Mouse (Mus musculus) forebrain, embryonic 10.5 days (tissue): ENCODE results near the gene Rint1. TPM values are rescaled to one million over a fixed set of nuclear protein-coding genes. Genes with fewer than 3 reads are reported as not detected.

Source experiments
- DNase-seq: peaks from one replicate; pipeline ENCODE4 v3.0.0-alpha.2; 2017; ENCODE audit warnings: low spot score; ENCODE audit errors: extremely low spot score
- H3K27ac ChIP-seq: fragments of 300-500 bp; sonication (generic); 2 replicates; pipeline ENCODE4 v1.5.1; 2016; ENCODE audit warnings: mild to moderate bottlenecking
- H3K27me3 ChIP-seq: fragments of 300-500 bp; sonication (generic); 2 replicates; pipeline ENCODE4 v1.6.1; 2016; ENCODE audit warnings: mild to moderate bottlenecking; ENCODE audit not compliant: poor library complexity, severe bottlenecking
- H3K36me3 ChIP-seq: fragments of 300-500 bp; sonication (generic); replicated peaks from 2 replicates; pipeline ENCODE4 v1.6.1; 2016; ENCODE audit warnings: mild to moderate bottlenecking, moderate library complexity
- H3K4me1 ChIP-seq: fragments of 300-500 bp; sonication (generic); 2 replicates; pipeline ENCODE4 v1.6.1; 2016
- H3K4me3 ChIP-seq: fragments of 300-500 bp; sonication (generic); 2 replicates; pipeline ENCODE4 v1.5.1; 2016; ENCODE audit warnings: mild to moderate bottlenecking, moderate library complexity
- H3K9me3 ChIP-seq: fragments of 300-500 bp; sonication (generic); 2 replicates; pipeline ENCODE4 v1.6.1; 2016; ENCODE audit warnings: mild to moderate bottlenecking, moderate library complexity
- WGBS: fragments of 180-500 bp; shearing (Covaris S2); methylation state at CpG from one replicate; pipeline ENCODE4 v1.1.7; 2016; 5-methylcytosine and 5-hydroxymethylcytosine counted together
- polyA plus RNA-seq: library from polyadenylated mRNA; unstranded; fragments of >200 nt; fragmentation: Nextera tagmentation; extraction: Ambion mirVana; gene quantifications from 2 replicates; pipeline ENCODE4 v1.2.1, GENCODE M21; 2016

The Rint1 gene
- polyA plus RNA-seq: 31.0 and 35.3 TPM in 2 replicates

DNA sequence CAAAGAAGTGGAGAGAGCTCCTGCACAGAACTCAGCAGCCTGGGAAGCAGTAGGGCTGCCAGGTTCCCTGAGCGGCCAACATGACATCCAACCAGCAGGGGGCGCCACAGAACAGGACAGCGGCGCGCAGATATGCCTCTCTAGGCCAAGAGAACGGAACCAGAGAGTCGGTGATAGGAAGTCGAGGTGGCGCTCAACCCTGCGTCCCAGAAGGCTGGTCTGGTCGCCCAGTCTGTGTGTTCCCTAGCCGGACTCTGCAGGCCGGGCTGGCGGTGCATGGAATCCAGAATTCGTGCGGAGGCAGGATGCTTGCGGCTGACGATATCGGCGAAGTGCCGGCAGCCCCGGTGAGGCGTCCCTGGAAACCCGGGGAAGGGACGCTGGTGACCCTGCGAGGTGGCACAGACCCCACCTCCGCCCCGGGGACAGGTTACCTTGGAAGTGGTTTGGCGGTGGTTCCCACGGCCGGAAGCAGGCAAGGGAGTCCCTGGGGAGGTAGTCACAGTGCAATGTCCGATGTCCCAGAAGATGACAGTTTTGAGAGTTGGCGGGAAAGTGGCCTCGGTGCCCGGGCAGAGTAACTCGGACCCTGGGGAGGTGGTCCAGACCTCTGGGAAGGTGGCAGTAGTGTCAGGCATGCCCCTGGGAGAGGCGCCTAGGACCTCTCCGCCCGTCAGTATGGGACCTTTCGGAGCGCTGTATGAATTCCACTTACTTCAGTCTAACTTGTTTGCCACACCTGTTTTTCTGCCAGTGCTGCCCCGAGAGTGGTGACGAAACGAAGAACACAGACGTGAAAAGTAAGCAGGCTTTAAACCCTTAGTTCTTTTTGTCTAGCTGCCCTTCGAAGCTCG lies at the start of gene Rint1:
TSS of gene Rint1 (plus strand) at position 176 of the 854 bp plus-strand sequence.
- H3K4me3 ChIP-seq: peak within 1 kb of the TSS; percentile 96
- H3K36me3 ChIP-seq: peaks cover 19% of the 10 kb centered on the region
- peaks cover 23% of the 10 kb centered on the region for H3K4me1 ChIP-seq
- H3K27me3 ChIP-seq: no peaks in the 10 kb centered on the region
- peak within 1 kb of the TSS; percentile 91 for H3K27ac ChIP-seq
- no peaks in the 10 kb centered on the region for H3K9me3 ChIP-seq
- peak; percentile 97 for DNase-seq
- 4% methylated on average over 47 of the region's 47 CpGs for WGBS

- no peak overlapping the region for H3K4me3 ChIP-seq
- peaks cover 91% of the 10 kb centered on the region for H3K36me3 ChIP-seq
- DNase-seq: no peak
- H3K4me1 ChIP-seq: no peaks in the 10 kb centered on the region
- WGBS: 97% methylated on average over 12 of the region's 12 CpGs
- H3K27ac ChIP-seq: no peak overlapping the region
- H3K9me3 ChIP-seq: no peaks in the 10 kb centered on the region
- H3K27me3 ChIP-seq: no peaks in the 10 kb centered on the region
Measured at GRCm38 (mm10) chr5:23743261-23743660, 44.2 kb upstream of the Rint1 start.

GRCm38 (mm10) chr5:23749882-23750281 lies 37.6 kb upstream of the Rint1 start:
- Histone ChIP-seq H3K27ac (no peak overlapping the region), H3K4me1 (no peaks in the 10 kb centered on the region), H3K36me3 (peaks cover 84% of the 10 kb centered on the region), H3K4me3 (no peak overlapping the region), H3K9me3 (no peaks in the 10 kb centered on the region), H3K27me3 (no peaks in the 10 kb centered on the region)
- 72% methylated on average over 2 of the region's 2 CpGs for WGBS
- DNase-seq: no peak

- peaks cover 90% of the 10 kb centered on the region for H3K36me3 ChIP-seq
- no peak for DNase-seq
Measured at GRCm38 (mm10) chr5:23755591-23755990, 31.9 kb upstream of the Rint1 start.

GRCm38 (mm10) chr5:23756368-23756767 lies 31.1 kb upstream of the Rint1 start:
- H3K36me3 ChIP-seq: peaks cover 88% of the 10 kb centered on the region
- DNase-seq: no peak
- H3K27ac ChIP-seq: no peak overlapping the region
- no peaks in the 10 kb centered on the region for H3K27me3 ChIP-seq
- H3K4me3 ChIP-seq: no peak overlapping the region
- H3K9me3 ChIP-seq: no peaks in the 10 kb centered on the region
- WGBS: 97% methylated on average over 4 of the region's 4 CpGs
- H3K4me1 ChIP-seq: no peaks in the 10 kb centered on the region

More at GRCm38 (mm10) chr5:23755591-23755990, 31.9 kb upstream of the Rint1 start:
- no peaks in the 10 kb centered on the region for H3K4me1 ChIP-seq
- 97% methylated on average over 9 of the region's 9 CpGs for WGBS
- H3K27ac ChIP-seq: no peak overlapping the region
- no peak overlapping the region for H3K4me3 ChIP-seq
- no peaks in the 10 kb centered on the region for H3K9me3 ChIP-seq
- no peaks in the 10 kb centered on the region for H3K27me3 ChIP-seq

- no peaks in the 10 kb centered on the region for H3K9me3 ChIP-seq
- no peak overlapping the region for H3K27ac ChIP-seq
- DNase-seq: no peak
- peaks cover 95% of the 10 kb centered on the region for H3K36me3 ChIP-seq
- no peaks in the 10 kb centered on the region for H3K27me3 ChIP-seq
- no peak overlapping the region for H3K4me3 ChIP-seq
- WGBS: 73% methylated on average over 2 of the region's 2 CpGs
- H3K4me1 ChIP-seq: no peaks in the 10 kb centered on the region
Measured at GRCm38 (mm10) chr5:23758633-23759032, 28.9 kb upstream of the Rint1 start.

DNA sequence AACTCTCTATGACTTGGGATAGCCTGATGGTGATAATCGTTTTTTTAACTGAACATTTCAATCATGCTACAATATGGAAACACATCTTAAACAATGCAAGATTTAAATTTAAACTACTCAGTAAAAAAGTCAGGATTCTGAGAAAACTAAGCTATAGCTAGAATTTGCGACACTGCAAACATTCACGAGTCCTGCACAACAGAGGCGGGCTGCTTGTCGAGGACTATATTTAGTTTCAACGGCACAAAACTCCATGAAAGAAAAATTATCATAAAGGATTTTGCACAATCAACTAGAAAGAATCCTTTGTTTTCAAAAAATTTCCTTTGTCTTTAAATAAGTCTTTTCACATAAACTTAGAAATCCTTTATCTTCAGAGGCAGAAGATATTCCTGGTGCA lies 25.0 kb upstream of the Rint1 start:
- no peaks in the 10 kb centered on the region for H3K27me3 ChIP-seq
- H3K36me3 ChIP-seq: peaks cover 92% of the 10 kb centered on the region
- 96% methylated on average over 6 of the region's 6 CpGs for WGBS
- H3K27ac ChIP-seq: no peak overlapping the region
- H3K4me3 ChIP-seq: no peak overlapping the region
- H3K4me1 ChIP-seq: no peaks in the 10 kb centered on the region
- no peaks in the 10 kb centered on the region for H3K9me3 ChIP-seq
- no peak for DNase-seq

GRCm38 (mm10) chr5:23764557-23764956 lies 23.0 kb upstream of the Rint1 start:
- whole genome bisulfite sequencing: 96% methylated on average over 5 of the region's 5 CpGs
- Histone ChIP-seq H3K36me3 (peaks cover 87% of the 10 kb centered on the region), H3K27ac (no peak overlapping the region), H3K9me3 (no peaks in the 10 kb centered on the region), H3K4me3 (no peak overlapping the region), H3K4me1 (no peaks in the 10 kb centered on the region), H3K27me3 (no peaks in the 10 kb centered on the region)
- no peak for DNase-seq

DNA sequence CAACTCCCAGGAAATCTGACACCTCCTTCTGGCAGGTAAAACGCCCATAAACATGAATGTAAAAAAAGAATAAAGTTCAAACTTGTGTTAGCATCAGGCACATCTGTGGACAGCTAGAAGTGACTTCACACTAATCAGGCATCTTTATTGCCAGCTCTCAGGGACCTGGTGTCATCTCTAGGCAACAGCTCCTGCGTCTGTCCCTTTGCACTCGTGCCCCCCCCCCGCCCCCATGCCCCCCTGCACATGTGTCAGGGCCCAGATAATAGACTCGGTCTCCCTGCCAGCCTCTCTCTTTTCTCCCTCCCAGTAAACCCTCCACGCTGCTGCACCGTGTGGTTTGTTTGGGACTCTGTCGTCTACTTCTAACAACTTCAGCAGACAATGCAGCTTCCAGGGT lies 16.4 kb upstream of the Rint1 start:
- no peak for DNase-seq
- H3K4me1 ChIP-seq: no peaks in the 10 kb centered on the region
- H3K36me3 ChIP-seq: peaks cover 78% of the 10 kb centered on the region
- no peaks in the 10 kb centered on the region for H3K9me3 ChIP-seq
- H3K27me3 ChIP-seq: no peaks in the 10 kb centered on the region
- H3K27ac ChIP-seq: no peak overlapping the region
- 80% methylated on average over 8 of the region's 8 CpGs for WGBS
- H3K4me3 ChIP-seq: no peak overlapping the region

DNA sequence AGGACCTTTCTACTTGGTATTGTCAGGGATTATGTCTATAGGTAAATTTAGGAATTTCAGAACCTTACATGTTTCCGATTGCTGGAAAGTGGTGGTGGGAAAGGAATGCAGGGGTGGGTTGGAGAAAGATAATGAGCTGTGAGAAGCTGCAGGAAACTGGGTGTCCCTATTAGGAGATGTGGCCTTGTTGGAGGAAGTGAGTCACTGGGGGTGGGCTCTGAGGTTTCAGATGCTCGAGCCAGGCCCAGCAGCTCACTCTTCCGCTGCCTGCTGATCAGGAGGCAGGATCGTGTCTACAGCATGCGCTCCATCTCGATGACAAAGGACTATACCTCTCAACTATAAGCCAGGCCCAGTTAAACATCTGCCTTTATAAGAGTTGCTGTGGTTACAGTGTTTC lies 13.3 kb upstream of the Rint1 start:
- 91% methylated on average over 6 of the region's 6 CpGs for WGBS
- no peaks in the 10 kb centered on the region for H3K27me3 ChIP-seq
- H3K9me3 ChIP-seq: no peaks in the 10 kb centered on the region
- no peak overlapping the region for H3K27ac ChIP-seq
- no peak for DNase-seq
- no peaks in the 10 kb centered on the region for H3K4me1 ChIP-seq
- H3K36me3 ChIP-seq: peaks cover 72% of the 10 kb centered on the region
- no peak overlapping the region for H3K4me3 ChIP-seq

- Histone ChIP-seq H3K9me3 (no peaks in the 10 kb centered on the region), H3K4me3 (no peak overlapping the region), H3K27me3 (no peaks in the 10 kb centered on the region), H3K4me1 (peaks cover 27% of the 10 kb centered on the region), H3K27ac (no peak overlapping the region), H3K36me3 (peaks cover 27% of the 10 kb centered on the region)
- WGBS: 86% methylated on average over 4 of the region's 4 CpGs
- DNase-seq: no peak
Measured at GRCm38 (mm10) chr5:23780516-23780915, 7.0 kb upstream of the Rint1 start.

- DNase-seq: no peak
- Histone ChIP-seq H3K27me3 (no peaks in the 10 kb centered on the region), H3K9me3 (no peaks in the 10 kb centered on the region), H3K4me1 (peaks cover 27% of the 10 kb centered on the region), H3K36me3 (peaks cover 21% of the 10 kb centered on the region), H3K27ac (no peak overlapping the region), H3K4me3 (peak overlapping the region; percentile 16)
- 84% methylated on average over 4 of the region's 4 CpGs for WGBS
Measured at GRCm38 (mm10) chr5:23781172-23781571, 6.3 kb upstream of the Rint1 start.

- H3K9me3 ChIP-seq: no peaks in the 10 kb centered on the region
- peaks cover 29% of the 10 kb centered on the region for H3K4me1 ChIP-seq
- peak overlapping the region; percentile 87 for H3K4me3 ChIP-seq
- 45% methylated on average over 8 of the region's 8 CpGs for WGBS
- peaks cover 11% of the 10 kb centered on the region for H3K36me3 ChIP-seq
- H3K27me3 ChIP-seq: no peaks in the 10 kb centered on the region
- no peak for DNase-seq
- no peak overlapping the region for H3K27ac ChIP-seq
Measured at GRCm38 (mm10) chr5:23782051-23782810, 5.3 kb upstream of the Rint1 start.
